Mouse (Mus musculus) lung, embryonic 15.5 days (tissue): ENCODE data around the gene Zfp37. TPM values are rescaled to one million over a fixed set of nuclear protein-coding genes. Genes with fewer than 3 reads are reported as not detected.

ENCODE experiments used
- ATAC-seq: fragments of 200-750 bp; cut with Nextera tagmentation; 2 replicates; pipeline ENCODE4 v1.8.0; 2017; ENCODE audit warnings: moderate number of reproducible peaks, borderline replicate concordance; ENCODE audit not compliant: low FRiP score, low TSS enrichment; ENCODE audit errors: extremely low read depth
- H3K27ac ChIP-seq: fragments of 300-500 bp; sonication (generic); 2 replicates; pipeline ENCODE4 v1.5.1; 2015; ENCODE audit warnings: moderate library complexity, mild to moderate bottlenecking, inconsistent platforms
- H3K27me3 ChIP-seq: fragments of 300-500 bp; sonication (generic); 2 replicates; pipeline ENCODE4 v1.6.1; 2015; ENCODE audit warnings: inconsistent platforms
- H3K36me3 ChIP-seq: fragments of 300-500 bp; sonication (generic); 2 replicates; pipeline ENCODE4 v1.6.1; 2015; ENCODE audit warnings: inconsistent platforms
- H3K4me1 ChIP-seq: fragments of 300-500 bp; sonication (generic); 2 replicates; pipeline ENCODE4 v1.6.1; 2015; ENCODE audit warnings: inconsistent platforms
- H3K4me2 ChIP-seq: fragments of 300-500 bp; sonication (generic); 2 replicates; pipeline ENCODE4 v1.6.1; 2015; ENCODE audit warnings: inconsistent platforms, mild to moderate bottlenecking, moderate library complexity
- H3K4me3 ChIP-seq: fragments of 300-500 bp; sonication (generic); 2 replicates; pipeline ENCODE4 v1.5.1; 2015; ENCODE audit warnings: mild to moderate bottlenecking, inconsistent platforms
- H3K9ac ChIP-seq: fragments of 300-500 bp; sonication (generic); 2 replicates; pipeline ENCODE4 v1.6.1; 2015; ENCODE audit warnings: inconsistent platforms
- H3K9me3 ChIP-seq: fragments of 300-500 bp; sonication (generic); 2 replicates; pipeline ENCODE4 v1.6.1; 2016; ENCODE audit warnings: inconsistent platforms
- WGBS: fragments of 180-500 bp; shearing (Covaris S2); methylation state at CpG from one replicate; pipeline ENCODE4 v1.1.7; 2015; 5-methylcytosine and 5-hydroxymethylcytosine counted together
- polyA plus RNA-seq: library from polyadenylated mRNA; unstranded; fragments of >200 nt; fragmentation: Nextera tagmentation; extraction: Ambion mirVana; gene quantifications from 2 replicates; pipeline ENCODE4 v1.2.1, GENCODE M21; 2015

The Zfp37 gene
- polyA plus RNA-seq, 1 experiment from 2014 or later: 9.3 TPM

- no peak for ATAC-seq
- no peaks in the 10 kb centered on the region for H3K4me1 ChIP-seq
- H3K4me2 ChIP-seq: no peak overlapping the region
- H3K9me3 ChIP-seq: no peaks in the 10 kb centered on the region
- no peak overlapping the region for H3K27ac ChIP-seq
- no peak overlapping the region for H3K4me3 ChIP-seq
- H3K36me3 ChIP-seq: no peaks in the 10 kb centered on the region
- 21% methylated on average over 8 of the region's 8 CpGs for WGBS
- no peak overlapping the region for H3K9ac ChIP-seq
- no peaks in the 10 kb centered on the region for H3K27me3 ChIP-seq
These were observed 26.1 kb upstream of the Zfp37 start for GRCm38 (mm10) chr4:62256931-62257330.

- Histone ChIP-seq H3K4me2 (no peak overlapping the region), H3K4me1 (no peaks in the 10 kb centered on the region), H3K27ac (no peak overlapping the region), H3K4me3 (no peak overlapping the region), H3K36me3 (no peaks in the 10 kb centered on the region), H3K9me3 (no peaks in the 10 kb centered on the region), H3K27me3 (no peaks in the 10 kb centered on the region), H3K9ac (no peak overlapping the region)
- no peak for ATAC-seq
- whole genome bisulfite sequencing: 58% methylated on average over 8 of the region's 8 CpGs
These were observed 23.7 kb upstream of the Zfp37 start for GRCm38 (mm10) chr4:62254551-62254950.

GRCm38 (mm10) chr4:62251776-62252175 lies 20.9 kb upstream of the Zfp37 start:
- H3K4me1 ChIP-seq: no peaks in the 10 kb centered on the region
- H3K27me3 ChIP-seq: no peaks in the 10 kb centered on the region
- H3K9me3 ChIP-seq: no peaks in the 10 kb centered on the region
- H3K9ac ChIP-seq: no peak overlapping the region
- 85% methylated on average over 4 of the region's 4 CpGs for WGBS
- no peak overlapping the region for H3K27ac ChIP-seq
- no peak for ATAC-seq
- no peak overlapping the region for H3K4me2 ChIP-seq
- no peak overlapping the region for H3K4me3 ChIP-seq
- H3K36me3 ChIP-seq: no peaks in the 10 kb centered on the region

- Histone ChIP-seq H3K4me3 (no peak overlapping the region), H3K9ac (no peak overlapping the region), H3K27me3 (no peaks in the 10 kb centered on the region), H3K27ac (no peak overlapping the region), H3K9me3 (no peaks in the 10 kb centered on the region), H3K4me2 (no peak overlapping the region), H3K36me3 (no peaks in the 10 kb centered on the region), H3K4me1 (no peaks in the 10 kb centered on the region)
- no peak for ATAC-seq
- 43% methylated on average over 3 of the region's 3 CpGs for WGBS
These were observed 20.2 kb upstream of the Zfp37 start for GRCm38 (mm10) chr4:62250896-62251544.

- ATAC-seq: no peak
- no peaks in the 10 kb centered on the region for H3K4me1 ChIP-seq
- no peaks in the 10 kb centered on the region for H3K27me3 ChIP-seq
- no peaks in the 10 kb centered on the region for H3K9me3 ChIP-seq
- H3K4me2 ChIP-seq: no peak overlapping the region
- H3K4me3 ChIP-seq: no peak overlapping the region
- H3K9ac ChIP-seq: no peak overlapping the region
- no peaks in the 10 kb centered on the region for H3K36me3 ChIP-seq
- 39% methylated on average over 4 of the region's 4 CpGs for WGBS
- no peak overlapping the region for H3K27ac ChIP-seq
These were observed 17.5 kb upstream of the Zfp37 start for GRCm38 (mm10) chr4:62248328-62248727.

- Histone ChIP-seq H3K4me1 (no peaks in the 10 kb centered on the region), H3K9me3 (no peaks in the 10 kb centered on the region), H3K9ac (no peak overlapping the region), H3K27ac (no peak overlapping the region), H3K4me3 (no peak overlapping the region), H3K36me3 (no peaks in the 10 kb centered on the region), H3K4me2 (no peak overlapping the region), H3K27me3 (no peaks in the 10 kb centered on the region)
- ATAC-seq: no peak
- 70% methylated on average over 6 of the region's 6 CpGs for WGBS
These were observed 9.7 kb upstream of the Zfp37 start for GRCm38 (mm10) chr4:62240586-62240985.

GRCm38 (mm10) chr4:62230153-62230552 lies 694 bp downstream of the Zfp37 start:
- no peak overlapping the region for H3K9ac ChIP-seq
- no peak overlapping the region for H3K4me2 ChIP-seq
- 66% methylated on average over 1 of the region's 1 CpGs for WGBS
- no peak for ATAC-seq
- no peak overlapping the region for H3K4me3 ChIP-seq
- no peaks in the 10 kb centered on the region for H3K4me1 ChIP-seq
- H3K9me3 ChIP-seq: no peaks in the 10 kb centered on the region
- H3K36me3 ChIP-seq: no peaks in the 10 kb centered on the region
- H3K27ac ChIP-seq: no peak overlapping the region
- H3K27me3 ChIP-seq: no peaks in the 10 kb centered on the region

GRCm38 (mm10) chr4:62229448-62229847 lies 1.4 kb downstream of the Zfp37 start:
- 84% methylated on average over 7 of the region's 7 CpGs for WGBS
- ATAC-seq: no peak
- no peaks in the 10 kb centered on the region for H3K36me3 ChIP-seq
- H3K4me2 ChIP-seq: no peak overlapping the region
- no peaks in the 10 kb centered on the region for H3K9me3 ChIP-seq
- no peak overlapping the region for H3K4me3 ChIP-seq
- no peak overlapping the region for H3K27ac ChIP-seq
- H3K4me1 ChIP-seq: no peaks in the 10 kb centered on the region
- no peak overlapping the region for H3K9ac ChIP-seq
- no peaks in the 10 kb centered on the region for H3K27me3 ChIP-seq

- WGBS: 36% methylated on average over 10 of the region's 10 CpGs
- H3K9me3 ChIP-seq: no peaks in the 10 kb centered on the region
- H3K27me3 ChIP-seq: no peaks in the 10 kb centered on the region
- no peak overlapping the region for H3K4me3 ChIP-seq
- no peaks in the 10 kb centered on the region for H3K4me1 ChIP-seq
- H3K4me2 ChIP-seq: no peak overlapping the region
- no peak overlapping the region for H3K9ac ChIP-seq
- ATAC-seq: no peak
- H3K27ac ChIP-seq: no peak overlapping the region
- H3K36me3 ChIP-seq: no peaks in the 10 kb centered on the region
These were observed 2.5 kb downstream of the Zfp37 start for GRCm38 (mm10) chr4:62228391-62228790.

GRCm38 (mm10) chr4:62213490-62213889 lies 17.4 kb downstream of the Zfp37 start:
- no peak overlapping the region for H3K27ac ChIP-seq
- no peak overlapping the region for H3K4me2 ChIP-seq
- 67% methylated on average over 2 of the region's 2 CpGs for WGBS
- H3K4me3 ChIP-seq: no peak overlapping the region
- H3K4me1 ChIP-seq: peaks cover 10% of the 10 kb centered on the region; the same call in 1 of the 2 replicates
- no peaks in the 10 kb centered on the region for H3K36me3 ChIP-seq
- no peaks in the 10 kb centered on the region for H3K9me3 ChIP-seq
- H3K9ac ChIP-seq: no peak overlapping the region
- H3K27me3 ChIP-seq: no peaks in the 10 kb centered on the region
- ATAC-seq: no peak

- Histone ChIP-seq H3K4me1 (peaks cover 19% of the 10 kb centered on the region), H3K4me3 (no peak overlapping the region), H3K9ac (no peak overlapping the region), H3K9me3 (no peaks in the 10 kb centered on the region), H3K27ac (no peak overlapping the region), H3K27me3 (no peaks in the 10 kb centered on the region), H3K36me3 (peaks cover 1% of the 10 kb centered on the region; the same call in 1 of the 2 replicates), H3K4me2 (no peak overlapping the region)
- no peak for ATAC-seq
- WGBS: 31% methylated on average over 4 of the region's 4 CpGs
These were observed 20.8 kb downstream of the Zfp37 start for GRCm38 (mm10) chr4:62210035-62210434.

GRCm38 (mm10) chr4:62208696-62209380 lies 22.0 kb downstream of the Zfp37 start:
- Histone ChIP-seq H3K4me3 (peak overlapping the region; percentile 83), H3K36me3 (peaks cover 7% of the 10 kb centered on the region), H3K9me3 (no peaks in the 10 kb centered on the region), H3K9ac (peak overlapping the region; percentile 87), H3K27me3 (no peaks in the 10 kb centered on the region), H3K27ac (peak overlapping the region; percentile 95), H3K4me1 (peaks cover 19% of the 10 kb centered on the region), H3K4me2 (peak overlapping the region; percentile 68)
- 5% methylated on average over 19 of the region's 19 CpGs for WGBS
- peak; percentile 48 for ATAC-seq
